In the genomic region with DNA sequence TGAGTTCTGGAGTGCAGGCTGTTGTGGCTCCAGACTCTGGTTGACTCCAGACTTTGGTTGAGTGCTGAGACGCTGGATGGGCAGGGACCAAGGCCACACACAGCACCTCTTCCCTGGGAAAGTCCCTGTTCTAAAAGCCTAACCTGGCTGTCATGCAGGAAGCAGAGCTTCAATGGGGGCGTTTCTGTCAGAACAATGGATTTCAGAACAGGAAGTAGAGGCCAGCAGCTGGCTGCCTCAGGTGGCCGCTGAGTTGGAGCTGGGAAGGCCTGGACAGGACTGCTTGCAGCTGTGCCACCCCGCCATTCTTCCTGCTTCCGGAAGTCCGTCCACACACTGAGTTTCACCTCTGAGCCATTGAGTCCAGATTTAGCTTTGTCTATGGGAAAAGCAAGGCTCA, we compare ENCODE assay signal across 8 mouse cellular contexts. TPM values are rescaled to one million over a fixed set of nuclear protein-coding genes. Genes with fewer than 3 reads are reported as not detected.
A peak's percentile ranks its signal among the peaks of the same experiment; 100 is the strongest.
DNase-seq lines count a peak whose midpoint lies in the region; ATAC-seq and TF ChIP-seq lines count a peak whose summit lies in the region.

No protein-coding gene starts in this region.

- H3K36me3 ChIP-seq in lung, embryonic 16.5 days (ENCODE audit: control insufficient read depth, insufficient read depth, low read length): no peaks in the 10 kb centered on the region
- H3K36me3 ChIP-seq in intestine, embryonic 14.5 days (ENCODE audit: control insufficient read depth, insufficient read depth, low read length): peaks cover 2% of the 10 kb centered on the region; the same call in 1 of the 2 replicates
- H3K36me3 ChIP-seq in liver, embryonic 14.5 days (replicated peaks; ENCODE audit: control insufficient read depth, insufficient read depth, low read depth): no peaks in the 10 kb centered on the region

- 49% methylated on average over 6 of the region's 6 CpGs for WGBS in lung, embryonic 16.5 days
- 61% methylated on average over 6 of the region's 6 CpGs for WGBS in intestine, embryonic 14.5 days
- WGBS in liver, embryonic 14.5 days (ENCODE audit: insufficient replicate concordance): 36% methylated on average over 6 of the region's 6 CpGs

- TF ChIP-seq EP300 in liver, embryonic 14.5 days (IDR thresholded peaks at IDR 0.05; ENCODE audit: low read depth): no peak

- peaks cover 7% of the 10 kb centered on the region for H3K4me1 ChIP-seq in lung, embryonic 16.5 days (replicated peaks; ENCODE audit: control insufficient read depth, insufficient read depth, low read length)
- H3K4me1 ChIP-seq in intestine, embryonic 14.5 days (replicated peaks; ENCODE audit: control insufficient read depth, insufficient read depth, low read length): peaks cover 3% of the 10 kb centered on the region; the same call in 1 of the 2 replicates
- H3K4me1 ChIP-seq in liver, embryonic 14.5 days (replicated peaks; ENCODE audit: control insufficient read depth in 2 of 2, insufficient read depth in 2 of 2, low read length in 1 of 2): no peaks in the 10 kb centered on the region; a peak in 1 of 4 replicates

- no peak overlapping the region for H3K9ac ChIP-seq in lung, embryonic 16.5 days (ENCODE audit: low read length)
- no peak overlapping the region for H3K9ac ChIP-seq in intestine, embryonic 14.5 days (ENCODE audit: low read length)
- H3K9ac ChIP-seq in liver, embryonic 14.5 days (replicated peaks): no peak overlapping the region

- no peak for DNase-seq in lung, postnatal 25 days (ENCODE audit: low spot score)
- peak; percentile 24 to 70 for DNase-seq in heart, adult 9 months (ENCODE audit: low spot score in 2 of 2)
- no peak for DNase-seq in intestine, embryonic 14.5 days (ENCODE audit: low spot score)
- DNase-seq in liver, embryonic 14.5 days (ENCODE audit: low read depth in 3 of 3, low spot score in 3 of 3): no peak
- DNase-seq in layer of hippocampus, adult 9-11 months: no peak
- DNase-seq in cerebellum, postnatal 14 days: no peak
- no peak for DNase-seq in urinary bladder, postnatal 4 days (ENCODE audit: low spot score in 2 of 2)

- peak; percentile 80 for ATAC-seq in lung, embryonic 16.5 days (ENCODE audit: low read depth)
- no peak for ATAC-seq in intestine, embryonic 14.5 days (replicated peaks; ENCODE audit: low FRiP score, low TSS enrichment, low read depth)
- ATAC-seq in liver, embryonic 14.5 days (ENCODE audit: insufficient read depth): peak; percentile 27

- TF ChIP-seq CTCF in liver, embryonic 14.5 days (IDR thresholded peaks at IDR 0.05; ENCODE audit: low read depth): no peak

- H3K27me3 ChIP-seq in lung, embryonic 16.5 days (ENCODE audit: control insufficient read depth, insufficient read depth, low read depth, low read length): no peaks in the 10 kb centered on the region
- H3K27me3 ChIP-seq in intestine, embryonic 14.5 days (replicated peaks; ENCODE audit: control insufficient read depth, insufficient read depth, low read length): no peaks in the 10 kb centered on the region
- H3K27me3 ChIP-seq in liver, embryonic 14.5 days (ENCODE audit: control insufficient read depth, insufficient read depth, low read length): no peaks in the 10 kb centered on the region

- H3K4me2 ChIP-seq in lung, embryonic 16.5 days (ENCODE audit: low read depth, low read length): no peak overlapping the region
- H3K4me2 ChIP-seq in intestine, embryonic 14.5 days (ENCODE audit: low read length): no peak overlapping the region
- no peak overlapping the region for H3K4me2 ChIP-seq in liver, embryonic 14.5 days (ENCODE audit: low read depth)

- no peaks in the 10 kb centered on the region for H3K9me3 ChIP-seq in lung, embryonic 16.5 days (ENCODE audit: control insufficient read depth, low read length)
- no peaks in the 10 kb centered on the region for H3K9me3 ChIP-seq in intestine, embryonic 14.5 days (ENCODE audit: control insufficient read depth, low read length)
- H3K9me3 ChIP-seq in liver, embryonic 14.5 days (ENCODE audit: control insufficient read depth, low read length): no peaks in the 10 kb centered on the region

- peak overlapping the region; percentile 60 for H3K27ac ChIP-seq in lung, embryonic 16.5 days (ENCODE audit: low read length)
- H3K27ac ChIP-seq in intestine, embryonic 14.5 days (ENCODE audit: low read depth): peak overlapping the region; percentile 3; the same call in 1 of the 2 replicates
- H3K27ac ChIP-seq in liver, embryonic 14.5 days: no peak overlapping the region

- H3K4me3 ChIP-seq in lung, embryonic 16.5 days (ENCODE audit: low read length): no peak overlapping the region
- H3K4me3 ChIP-seq in intestine, embryonic 14.5 days (ENCODE audit: low read depth, low read length): no peak overlapping the region
- H3K4me3 ChIP-seq in liver, embryonic 14.5 days (ENCODE audit: insufficient read depth in 1 of 2, low read depth in 2 of 2, low read length in 2 of 2): no peak overlapping the region

RNA-seq across cellular contexts. Expression of a gene that starts 7.6 kb away (rescaled TPM):
- polyA plus RNA-seq in lung, embryonic 16.5 days (2015; fragmentation: Nextera tagmentation; extraction: Ambion mirVana): 15.5 and 17.3 TPM in 2 replicates
- 11.3 and 14.0 TPM in 2 replicates for polyA plus RNA-seq in intestine, embryonic 14.5 days (2014; fragmentation: Nextera tagmentation; extraction: Ambion mirVana)
- 1.5 and 1.8 TPM in 2 replicates for polyA plus RNA-seq in liver, embryonic 14.5 days (2012; rRNA removed)
- 2.4 and 2.7 TPM in 2 replicates for polyA plus RNA-seq in liver, embryonic 14.5 days (2014; fragmentation: Nextera tagmentation; extraction: Ambion mirVana)

RNA-seq across cellular contexts. Expression of a gene that starts 13.9 kb away (rescaled TPM):
- 93.0 and 110 TPM in 2 replicates for polyA plus RNA-seq in lung, embryonic 16.5 days (2015; fragmentation: Nextera tagmentation; extraction: Ambion mirVana)
- 103 and 111 TPM in 2 replicates for polyA plus RNA-seq in intestine, embryonic 14.5 days (2014; fragmentation: Nextera tagmentation; extraction: Ambion mirVana)
- polyA plus RNA-seq in liver, embryonic 14.5 days (2012; rRNA removed): 35.9 and 37.3 TPM in 2 replicates
- 48.8 and 50.3 TPM in 2 replicates for polyA plus RNA-seq in liver, embryonic 14.5 days (2014; fragmentation: Nextera tagmentation; extraction: Ambion mirVana)

RNA-seq across cellular contexts. Expression of a gene that starts 29.7 kb away (rescaled TPM):
- polyA plus RNA-seq in lung, embryonic 16.5 days (2015; fragmentation: Nextera tagmentation; extraction: Ambion mirVana): 1.2 and 1.7 TPM in 2 replicates
- polyA plus RNA-seq in intestine, embryonic 14.5 days (2014; fragmentation: Nextera tagmentation; extraction: Ambion mirVana): 0.86 and 1.3 TPM in 2 replicates
- polyA plus RNA-seq in liver, embryonic 14.5 days (2012; rRNA removed): 0.92 and 1.1 TPM in 2 replicates
- polyA plus RNA-seq in liver, embryonic 14.5 days (2014; fragmentation: Nextera tagmentation; extraction: Ambion mirVana): 0.43 and 0.71 TPM in 2 replicates

RNA-seq across cellular contexts. Expression of a gene that starts 48.0 kb away (rescaled TPM):
- polyA plus RNA-seq in lung, embryonic 16.5 days (2015; fragmentation: Nextera tagmentation; extraction: Ambion mirVana): 0.59 and 1.4 TPM in 2 replicates
- 0.16 TPM in 1 of 2 replicates, not detected in the other for polyA plus RNA-seq in intestine, embryonic 14.5 days (2014; fragmentation: Nextera tagmentation; extraction: Ambion mirVana)
- polyA plus RNA-seq in liver, embryonic 14.5 days (2012; rRNA removed): 0.09 and 0.10 TPM in 2 replicates
- polyA plus RNA-seq in liver, embryonic 14.5 days (2014; fragmentation: Nextera tagmentation; extraction: Ambion mirVana): 0.29 and 0.67 TPM in 2 replicates

RNA-seq across cellular contexts. Expression of a gene that starts 48.9 kb away (rescaled TPM):
- 38.7 and 41.4 TPM in 2 replicates for polyA plus RNA-seq in lung, embryonic 16.5 days (2015; fragmentation: Nextera tagmentation; extraction: Ambion mirVana)
- 35.4 and 36.2 TPM in 2 replicates for polyA plus RNA-seq in intestine, embryonic 14.5 days (2014; fragmentation: Nextera tagmentation; extraction: Ambion mirVana)
- polyA plus RNA-seq in liver, embryonic 14.5 days (2012; rRNA removed): 14.4 and 16.5 TPM in 2 replicates
- polyA plus RNA-seq in liver, embryonic 14.5 days (2014; fragmentation: Nextera tagmentation; extraction: Ambion mirVana): 11.7 and 16.6 TPM in 2 replicates

Comparison
In these comparisons a context has a peak if more than half of its experiments do, and no peak if none do; other contexts are left out.
1. DNase-seq: peak in heart, adult 9 months (2 of 2); none in lung, postnatal 25 days (single experiment), intestine, embryonic 14.5 days (single experiment), liver, embryonic 14.5 days (0 of 3), layer of hippocampus, adult 9-11 months (single experiment), cerebellum, postnatal 14 days (0 of 2) and urinary bladder, postnatal 4 days (0 of 2).